Mouse (Mus musculus): Measurements from ENCODE around the gene G430095P16Rik. TPM values are rescaled to one million over a fixed set of nuclear protein-coding genes. Genes with fewer than 3 reads are reported as not detected.

The G430095P16Rik gene
- polyA plus RNA-seq, 1 experiment from 2014 or later: 0.84 TPM

DNA sequence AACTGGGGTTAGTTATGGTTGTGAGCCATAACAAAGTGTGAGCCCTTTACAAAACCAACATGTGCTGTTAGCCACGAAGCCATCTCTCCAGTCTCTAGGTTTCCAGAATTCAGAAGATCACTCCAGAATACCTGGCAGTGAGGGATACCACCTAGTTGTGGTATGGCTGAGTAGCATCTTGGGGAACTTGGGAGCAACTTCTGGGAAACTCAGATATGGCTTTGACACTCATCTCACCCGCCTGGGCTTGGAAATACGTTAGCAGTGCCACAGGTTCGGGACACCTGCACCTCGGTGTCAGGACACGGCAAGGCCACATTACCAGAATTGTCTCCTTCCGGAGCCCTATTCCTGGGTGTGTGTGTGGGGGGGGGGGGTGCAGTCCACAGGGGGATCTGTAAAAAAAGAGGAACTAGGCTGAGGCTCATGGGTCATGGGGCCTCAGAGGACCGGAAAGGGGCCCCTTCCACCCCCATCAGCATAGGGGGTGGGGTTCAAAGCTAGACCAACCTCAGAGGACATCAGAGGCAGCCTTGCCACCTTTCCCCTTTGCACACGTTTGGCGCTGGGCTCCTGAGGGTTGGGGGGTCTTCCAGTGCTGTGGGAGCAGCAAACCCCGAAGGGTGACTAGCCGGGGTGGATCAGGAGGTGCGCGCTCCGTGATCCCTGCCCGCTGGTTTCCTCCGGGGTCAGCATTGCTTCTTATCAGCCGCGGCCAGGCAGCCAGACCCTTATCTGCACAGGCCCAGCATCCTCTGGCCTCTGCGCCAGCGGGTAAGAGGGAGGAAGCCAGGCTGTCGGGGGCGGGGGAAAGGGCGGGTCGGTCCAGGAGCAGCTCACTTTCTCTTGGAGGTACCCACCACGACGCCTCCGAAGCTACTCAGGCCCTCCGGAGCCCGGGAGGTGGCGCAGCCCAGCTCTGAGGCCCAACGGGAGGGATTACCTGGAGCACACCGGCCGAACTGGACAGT is 21.6 kb upstream of the G430095P16Rik start, which contains the start of gene Lyl1:
Gene Lyl1, plus strand, starts transcription at position 517 of the 971 bp plus-strand sequence.
- DNase-seq (ENCODE audit: low spot score) (peak; percentile 44), ATAC-seq (ENCODE audit: insufficient read depth, low FRiP score, low TSS enrichment) (no peak)
- no peak within 1 kb of the TSS for H3K27ac ChIP-seq (ENCODE audit: low read depth, low read length)
- H3K36me3 ChIP-seq (ENCODE audit: control insufficient read depth, insufficient read depth, low read length): peaks cover 9% of the 10 kb centered on the region; the same call in 1 of the 2 replicates
- peaks cover 52% of the 10 kb centered on the region for H3K27me3 ChIP-seq (ENCODE audit: control insufficient read depth, insufficient read depth, low read length)
- H3K9me3 ChIP-seq (ENCODE audit: control insufficient read depth, low read length): no peaks in the 10 kb centered on the region
- H3K4me3 ChIP-seq (ENCODE audit: low read depth, low read length): peak within 1 kb of the TSS; percentile 23
- H3K4me1 ChIP-seq (ENCODE audit: control insufficient read depth, insufficient read depth, low read length): no peaks in the 10 kb centered on the region
- H3K9ac ChIP-seq (ENCODE audit: low read length): peak within 1 kb of the TSS; percentile 10; the same call in 1 of the 2 replicates
- H3K4me2 ChIP-seq (ENCODE audit: low read depth): peak within 1 kb of the TSS; percentile 19; the same call in 1 of the 2 replicates
- 11% methylated on average over 34 of the region's 34 CpGs for WGBS

GRCm38 (mm10) chr8:84702561-84702960 is 20.2 kb upstream of the G430095P16Rik start:
- Histone ChIP-seq H3K36me3 (ENCODE audit: control insufficient read depth, insufficient read depth, low read length) (0 out of 2 replicates have a peak, but pooled peaks cover 4% of the 10 kb centered on the region), H3K27ac (ENCODE audit: low read depth, low read length) (no peak overlapping the region), H3K9ac (ENCODE audit: low read length) (no peak overlapping the region), H3K4me3 (ENCODE audit: low read depth, low read length) (0 out of 2 replicates have a peak overlapping the region, but pooled peaks have one; percentile 0), H3K4me2 (ENCODE audit: low read depth) (no peak overlapping the region), H3K27me3 (ENCODE audit: control insufficient read depth, insufficient read depth, low read length) (peaks cover 65% of the 10 kb centered on the region), H3K9me3 (ENCODE audit: control insufficient read depth, low read length) (no peaks in the 10 kb centered on the region), H3K4me1 (ENCODE audit: control insufficient read depth, insufficient read depth, low read length) (peaks cover 11% of the 10 kb centered on the region)
- no peak for ATAC-seq (ENCODE audit: insufficient read depth, low FRiP score, low TSS enrichment)
- 77% methylated on average over 9 of the region's 9 CpGs for WGBS
- DNase-seq (ENCODE audit: low spot score): no peak

DNA sequence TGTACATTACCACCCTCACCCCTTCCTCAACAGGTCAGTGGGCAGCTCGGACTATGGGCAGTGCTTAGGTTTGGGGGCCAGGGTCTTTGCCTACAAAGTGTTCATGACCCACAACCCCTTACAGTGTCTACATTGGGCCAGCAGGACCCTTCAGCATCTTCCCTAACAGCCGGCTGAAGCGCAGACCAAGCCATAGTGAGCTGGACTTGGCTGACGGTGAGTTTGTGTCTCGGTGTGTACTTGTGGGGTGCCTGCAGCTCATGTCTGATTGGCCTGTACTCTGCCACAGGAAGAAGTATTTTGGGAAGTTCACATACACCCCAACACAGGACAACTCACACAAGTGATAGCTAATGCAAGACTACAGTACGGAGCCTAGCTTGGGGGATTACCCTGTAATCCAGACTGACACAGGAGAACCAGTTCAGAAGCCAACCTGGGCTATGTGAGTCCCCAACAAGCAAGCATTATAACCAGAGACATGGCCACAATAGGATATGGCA is 19.8 kb upstream of the G430095P16Rik start:
- Histone ChIP-seq H3K9ac (ENCODE audit: low read length) (no peak overlapping the region), H3K4me2 (ENCODE audit: low read depth) (peak overlapping the region; percentile 23; the same call in 1 of the 2 replicates)
- ATAC-seq (ENCODE audit: insufficient read depth, low FRiP score, low TSS enrichment): no peak

GRCm38 (mm10) chr8:84703466-84704249 is 19.1 kb upstream of the G430095P16Rik start:
- no peak overlapping the region for H3K9ac ChIP-seq (ENCODE audit: low read length)
- H3K4me3 ChIP-seq (ENCODE audit: low read depth, low read length): peak overlapping the region; percentile 18
- H3K4me2 ChIP-seq (ENCODE audit: low read depth): peak overlapping the region; percentile 23
- no peak overlapping the region for H3K27ac ChIP-seq (ENCODE audit: low read depth, low read length)
- H3K9me3 ChIP-seq (ENCODE audit: control insufficient read depth, low read length): no peaks in the 10 kb centered on the region
- peaks cover 17% of the 10 kb centered on the region for H3K4me1 ChIP-seq (ENCODE audit: control insufficient read depth, insufficient read depth, low read length)
- H3K36me3 ChIP-seq (ENCODE audit: control insufficient read depth, insufficient read depth, low read length): 0 out of 2 replicates have a peak, but pooled peaks cover 2% of the 10 kb centered on the region
- H3K27me3 ChIP-seq (ENCODE audit: control insufficient read depth, insufficient read depth, low read length): peaks cover 76% of the 10 kb centered on the region
- DNase-seq (ENCODE audit: low spot score) (no peak), ATAC-seq (ENCODE audit: insufficient read depth, low FRiP score, low TSS enrichment) (no peak)
- WGBS: 7% methylated on average over 38 of the region's 38 CpGs

More for the DNA sequence above, 19.8 kb upstream of the G430095P16Rik start:
- Histone ChIP-seq H3K27ac (ENCODE audit: low read depth, low read length) (no peak overlapping the region), H3K4me1 (ENCODE audit: control insufficient read depth, insufficient read depth, low read length) (peaks cover 15% of the 10 kb centered on the region), H3K36me3 (ENCODE audit: control insufficient read depth, insufficient read depth, low read length) (0 out of 2 replicates have a peak, but pooled peaks cover 2% of the 10 kb centered on the region), H3K9me3 (ENCODE audit: control insufficient read depth, low read length) (no peaks in the 10 kb centered on the region), H3K27me3 (ENCODE audit: control insufficient read depth, insufficient read depth, low read length) (peaks cover 70% of the 10 kb centered on the region), H3K4me3 (ENCODE audit: low read depth, low read length) (no peak overlapping the region)
- WGBS: 80% methylated on average over 6 of the region's 6 CpGs
- no peak for DNase-seq (ENCODE audit: low spot score)

DNA sequence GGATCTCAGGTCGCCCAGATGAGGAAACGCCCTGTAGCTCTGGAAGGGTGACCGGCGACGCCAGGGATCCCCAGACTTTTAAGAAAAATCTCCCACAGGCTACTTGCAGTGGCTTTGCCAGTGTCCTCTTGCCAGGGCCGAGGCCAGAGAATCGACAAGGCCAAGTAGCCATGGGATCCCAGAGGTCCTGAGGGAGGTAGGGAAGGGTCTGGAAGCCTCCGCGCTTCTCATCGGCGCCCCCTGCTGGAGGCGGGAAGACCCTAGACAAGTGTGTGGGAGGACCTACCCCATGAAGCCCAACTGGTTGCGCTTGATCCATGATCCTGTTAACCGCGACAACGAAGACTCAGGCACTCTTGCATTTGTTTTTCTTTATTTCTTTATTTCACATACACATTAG is 18.5 kb upstream of the G430095P16Rik start:
- WGBS: under 1% methylated on average over 16 of the region's 16 CpGs
- H3K27me3 ChIP-seq (ENCODE audit: control insufficient read depth, insufficient read depth, low read length): peaks cover 82% of the 10 kb centered on the region
- H3K4me1 ChIP-seq (ENCODE audit: control insufficient read depth, insufficient read depth, low read length): peaks cover 20% of the 10 kb centered on the region
- peak overlapping the region; percentile 23 for H3K4me2 ChIP-seq (ENCODE audit: low read depth)
- peak overlapping the region; percentile 18; the same call in 1 of the 2 replicates for H3K4me3 ChIP-seq (ENCODE audit: low read depth, low read length)
- DNase-seq (ENCODE audit: low spot score) (peak; percentile 88), ATAC-seq (ENCODE audit: insufficient read depth, low FRiP score, low TSS enrichment) (no peak)
- no peak overlapping the region for H3K27ac ChIP-seq (ENCODE audit: low read depth, low read length)
- H3K9ac ChIP-seq (ENCODE audit: low read length): no peak overlapping the region
- no peaks in the 10 kb centered on the region for H3K9me3 ChIP-seq (ENCODE audit: control insufficient read depth, low read length)
- H3K36me3 ChIP-seq (ENCODE audit: control insufficient read depth, insufficient read depth, low read length): no peaks in the 10 kb centered on the region

GRCm38 (mm10) chr8:84704867-84705831 is 17.7 kb upstream of the G430095P16Rik start:
- ATAC-seq (ENCODE audit: insufficient read depth, low FRiP score, low TSS enrichment): no peak
- Histone ChIP-seq H3K4me2 (ENCODE audit: low read depth) (peak overlapping the region; percentile 27), H3K4me1 (ENCODE audit: control insufficient read depth, insufficient read depth, low read length) (peaks cover 23% of the 10 kb centered on the region), H3K9ac (ENCODE audit: low read length) (no peak overlapping the region), H3K9me3 (ENCODE audit: control insufficient read depth, low read length) (no peaks in the 10 kb centered on the region), H3K4me3 (ENCODE audit: low read depth, low read length) (peak overlapping the region; percentile 12; the same call in 1 of the 2 replicates), H3K27ac (ENCODE audit: low read depth, low read length) (no peak overlapping the region), H3K27me3 (ENCODE audit: control insufficient read depth, insufficient read depth, low read length) (peaks cover 87% of the 10 kb centered on the region), H3K36me3 (ENCODE audit: control insufficient read depth, insufficient read depth, low read length) (no peaks in the 10 kb centered on the region)
- 1% methylated on average over 54 of the region's 61 CpGs for WGBS
- DNase-seq (ENCODE audit: low spot score): peak; percentile 42

- Histone ChIP-seq H3K4me2 (ENCODE audit: low read depth) (peak overlapping the region; percentile 27), H3K27ac (ENCODE audit: low read depth, low read length) (no peak overlapping the region), H3K9me3 (ENCODE audit: control insufficient read depth, low read length) (no peaks in the 10 kb centered on the region), H3K4me3 (ENCODE audit: low read depth, low read length) (no peak overlapping the region), H3K9ac (ENCODE audit: low read length) (no peak overlapping the region), H3K27me3 (ENCODE audit: control insufficient read depth, insufficient read depth, low read length) (peaks cover 89% of the 10 kb centered on the region), H3K36me3 (ENCODE audit: control insufficient read depth, insufficient read depth, low read length) (no peaks in the 10 kb centered on the region), H3K4me1 (ENCODE audit: control insufficient read depth, insufficient read depth, low read length) (peaks cover 25% of the 10 kb centered on the region)
- DNase-seq (ENCODE audit: low spot score) (no peak), ATAC-seq (ENCODE audit: insufficient read depth, low FRiP score, low TSS enrichment) (no peak)
- under 1% methylated on average over 12 of the region's 12 CpGs for WGBS
Observed at GRCm38 (mm10) chr8:84705960-84706359, 16.8 kb upstream of the G430095P16Rik start.

All from neural tube, embryonic 11.5 days (tissue).